Mouse (Mus musculus) thymus, adult 18-20 months (tissue): ENCODE data around the gene Rtn4.
A peak's percentile ranks its signal among the peaks of the same experiment; 100 is the strongest.
"Not testable (repeated sequence)": the region's sequence is repeated elsewhere in the genome, so short reads cannot be mapped to it uniquely, and the experiment has no call there.

Experiments used
- DNase-seq, 2 experiments: peaks; one replicate each; pipeline ENCODE4 v3.0.0; 2022; ENCODE audit warnings: mixed read lengths in 2 of 2

Rtn4 gene

GRCm38 (mm10) chr11:29692683-29693272, at the start of gene Rtn4:
Rtn4 (plus strand) TSS chr11:29692947.
- peak; percentile 97 to 98 for DNase-seq

DNA sequence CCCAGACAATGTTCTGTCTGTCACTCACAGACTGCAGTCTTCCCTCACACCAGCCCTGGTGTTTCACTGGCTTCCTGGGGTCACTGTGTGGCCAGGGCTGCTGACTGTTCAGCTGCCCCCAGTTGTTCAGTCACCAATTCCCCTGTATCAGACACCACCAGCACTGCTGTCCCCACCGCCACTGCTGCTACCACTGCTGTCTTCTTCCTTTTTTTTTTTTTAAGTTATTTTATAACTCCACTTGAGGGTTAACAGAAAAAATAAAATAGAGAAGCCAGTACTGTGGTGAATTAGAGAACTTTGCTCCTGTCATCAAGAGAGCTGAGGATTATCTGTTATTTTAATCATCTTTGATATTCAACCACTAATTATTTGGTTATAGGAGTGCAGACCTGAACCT, 48.3 kb upstream of the Rtn4 start:
- DNase-seq = no peak

GRCm38 (mm10) chr11:29645411-29646066, 47.2 kb upstream of the Rtn4 start:
- DNase-seq = no peak

GRCm38 (mm10) chr11:29647568-29648319, 45.0 kb upstream of the Rtn4 start:
- no peak for DNase-seq

DNA sequence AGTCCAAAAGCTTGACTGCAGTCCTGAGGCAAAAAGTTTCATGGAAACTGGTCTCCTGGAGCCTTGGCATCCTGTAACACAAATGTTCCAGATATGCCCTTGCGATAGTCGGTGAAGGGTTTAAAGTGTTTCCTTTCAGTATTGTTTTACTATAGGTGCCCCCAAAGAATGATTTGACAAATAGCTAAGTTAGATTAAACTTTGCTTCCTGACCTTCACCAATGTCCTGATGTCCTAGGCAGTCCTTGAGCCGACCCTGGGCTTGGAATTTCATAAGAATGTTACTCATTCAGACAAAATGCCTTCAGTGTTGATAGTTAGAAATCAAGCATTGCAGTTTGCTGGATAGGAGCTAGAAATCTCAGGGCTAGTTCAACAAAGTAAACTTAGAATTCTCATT, 37.4 kb upstream of the Rtn4 start:
- not testable (repeated sequence) for DNase-seq

- no peak for DNase-seq
Measured at GRCm38 (mm10) chr11:29660740-29661139, 32.0 kb upstream of the Rtn4 start.

DNA sequence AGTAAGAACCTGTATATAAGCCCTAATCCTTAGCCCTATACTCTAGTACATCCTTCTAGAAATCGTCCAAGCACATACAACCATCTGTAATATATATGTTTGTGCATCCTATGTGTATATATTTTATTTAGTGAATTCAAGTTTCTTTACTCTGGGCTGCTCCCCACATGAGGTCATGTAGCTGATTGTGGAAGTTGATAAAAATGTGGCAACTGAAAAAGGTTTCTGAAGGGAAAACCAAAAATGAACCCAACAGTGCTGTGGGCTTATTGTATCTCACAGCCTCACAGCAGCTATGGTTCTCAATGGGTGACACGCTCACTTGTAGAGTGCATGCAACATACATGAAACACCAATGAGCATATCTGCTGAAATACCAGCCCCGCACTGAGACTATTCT, 25.1 kb upstream of the Rtn4 start:
- no peak for DNase-seq

- no peak for DNase-seq
Measured at GRCm38 (mm10) chr11:29669706-29670105, 23.0 kb upstream of the Rtn4 start.

DNA sequence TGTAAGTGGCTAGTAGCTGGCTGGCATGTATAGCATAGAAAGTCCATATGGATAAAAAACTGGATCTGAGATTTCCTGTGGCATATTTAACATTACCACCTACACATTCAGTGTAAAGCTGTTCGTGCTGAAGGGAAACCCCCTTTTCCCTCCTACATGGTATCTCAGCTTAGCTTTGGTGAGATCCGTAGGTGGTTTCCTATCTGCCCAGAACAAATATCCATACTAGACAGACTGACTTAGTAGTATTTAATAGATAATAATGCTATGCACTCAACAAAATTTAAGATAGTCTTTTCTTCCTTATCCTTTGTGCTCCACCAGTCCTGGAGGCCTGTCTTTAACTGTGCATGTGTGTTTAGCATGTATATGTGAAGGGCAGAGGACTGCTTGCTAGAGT, 19.4 kb upstream of the Rtn4 start:
- no peak for DNase-seq

DNA sequence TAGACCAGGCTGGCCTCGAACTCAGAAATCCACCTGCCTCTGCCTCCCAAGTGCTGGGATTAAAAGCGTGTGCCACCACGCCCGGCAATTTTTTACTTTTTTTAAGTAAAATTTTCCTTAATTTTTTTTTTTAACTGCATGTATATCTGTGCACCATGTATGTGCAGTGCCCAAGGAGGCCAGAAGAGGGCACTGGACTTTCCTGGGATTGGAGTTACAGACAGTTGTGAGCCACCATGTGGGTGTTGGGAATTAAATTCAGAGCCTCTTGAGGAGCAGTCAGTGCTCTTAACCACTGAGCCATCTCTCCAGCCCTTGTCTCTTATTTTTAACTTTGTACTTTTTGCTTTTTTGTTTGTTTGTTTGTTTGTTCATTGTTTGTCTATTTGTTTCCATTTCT, 16.0 kb upstream of the Rtn4 start:
- peak in 1 of 2 experiments; percentile 12 for DNase-seq

DNA sequence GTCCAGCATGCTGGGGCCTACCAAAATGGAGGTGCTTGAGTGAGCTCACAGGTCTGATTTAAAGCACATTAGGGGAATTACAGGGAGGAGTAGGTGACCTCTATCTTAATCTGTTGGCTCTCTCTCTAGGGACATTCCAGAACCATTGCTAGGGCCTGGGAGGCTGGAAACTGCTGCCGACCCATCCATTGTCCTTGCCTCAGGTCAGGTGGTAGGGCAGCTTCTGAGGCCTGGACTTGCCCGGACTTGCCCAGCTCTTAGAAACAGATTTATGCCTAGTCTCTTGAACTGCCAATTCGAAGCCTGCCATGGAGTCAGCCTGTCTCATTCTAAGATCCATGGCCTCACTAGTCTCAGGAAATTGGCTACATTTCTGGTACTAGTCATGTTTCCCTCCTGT, 12.8 kb upstream of the Rtn4 start:
- DNase-seq = no peak

DNA sequence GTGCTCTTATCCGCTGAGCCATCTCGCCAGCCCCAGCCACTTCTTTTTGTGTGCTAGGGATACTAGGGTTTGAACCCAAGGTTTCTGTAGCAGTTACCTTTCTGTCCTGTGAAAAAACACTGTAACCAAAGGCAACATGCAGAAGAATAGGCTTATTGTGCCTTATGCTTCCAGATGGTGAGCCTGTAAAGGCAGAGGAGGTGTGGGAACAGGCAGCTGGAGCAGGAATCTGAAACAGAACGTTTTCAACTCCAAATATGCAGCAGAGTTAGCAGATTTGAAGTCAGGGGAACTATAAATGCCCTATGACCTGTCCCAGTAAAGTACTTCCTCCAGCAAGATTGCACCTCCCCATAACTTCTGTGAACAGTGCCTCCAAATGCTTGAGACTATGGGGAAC, 12.0 kb upstream of the Rtn4 start:
- no peak for DNase-seq

DNA sequence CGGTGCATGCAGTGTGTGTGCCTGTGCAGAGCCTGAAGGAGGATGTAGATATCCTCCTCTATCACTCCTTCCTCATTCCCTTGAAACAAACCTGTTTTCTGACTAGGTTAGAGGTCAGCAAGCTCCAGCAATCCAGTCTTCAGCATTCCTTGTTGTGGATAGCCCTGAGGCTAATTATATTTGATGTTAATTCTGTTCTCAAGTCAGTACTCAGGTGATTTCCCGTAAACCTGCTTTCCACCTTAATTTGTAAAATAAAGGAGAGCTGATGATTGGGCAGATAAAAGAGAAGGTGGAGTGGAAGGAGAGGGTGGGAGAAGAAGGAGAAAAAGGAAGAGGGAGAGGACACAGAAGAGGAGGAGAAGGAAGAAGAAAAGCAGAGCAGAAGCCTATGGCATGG, 8.5 kb upstream of the Rtn4 start:
- no peak for DNase-seq

DNA sequence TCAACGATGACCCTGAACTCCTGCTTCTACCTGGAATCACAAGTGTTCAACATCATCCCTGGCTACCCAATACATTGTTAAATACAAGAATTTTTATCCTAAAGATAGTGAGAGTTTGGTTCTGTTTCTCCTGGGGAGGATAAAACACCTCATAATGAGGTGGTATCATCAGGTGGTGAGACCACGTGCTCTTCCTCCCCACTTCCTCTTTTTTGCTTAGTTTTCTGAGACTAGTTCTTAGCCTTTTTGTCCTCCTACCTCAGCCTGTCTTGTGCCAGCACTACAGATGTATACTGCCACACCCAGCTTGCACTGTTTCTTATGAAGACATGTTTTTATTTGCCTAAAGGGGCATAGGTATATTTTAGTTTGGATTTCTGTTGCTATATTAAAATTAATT, 6.6 kb upstream of the Rtn4 start:
- no peak for DNase-seq

DNA sequence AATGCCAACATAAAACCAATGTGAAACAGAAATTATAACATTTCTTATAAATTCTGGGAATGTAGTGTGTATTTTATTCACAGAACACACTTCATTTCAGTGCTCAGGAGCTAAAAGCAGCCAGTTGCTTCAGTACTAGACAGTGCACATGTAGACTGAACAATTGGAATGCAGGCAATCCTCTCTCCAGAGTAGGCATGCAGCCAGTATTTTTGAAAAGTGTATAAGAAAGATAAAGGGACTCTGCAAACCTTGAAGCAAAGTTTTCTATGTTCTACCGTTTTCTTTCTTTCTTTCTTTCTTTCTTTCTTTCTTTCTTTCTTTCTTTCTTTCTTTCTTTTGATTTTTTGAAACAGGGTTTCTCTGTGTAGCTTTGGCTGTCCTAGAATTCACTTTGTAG, 1.2 kb upstream of the Rtn4 start:
- DNase-seq = no peak

DNA sequence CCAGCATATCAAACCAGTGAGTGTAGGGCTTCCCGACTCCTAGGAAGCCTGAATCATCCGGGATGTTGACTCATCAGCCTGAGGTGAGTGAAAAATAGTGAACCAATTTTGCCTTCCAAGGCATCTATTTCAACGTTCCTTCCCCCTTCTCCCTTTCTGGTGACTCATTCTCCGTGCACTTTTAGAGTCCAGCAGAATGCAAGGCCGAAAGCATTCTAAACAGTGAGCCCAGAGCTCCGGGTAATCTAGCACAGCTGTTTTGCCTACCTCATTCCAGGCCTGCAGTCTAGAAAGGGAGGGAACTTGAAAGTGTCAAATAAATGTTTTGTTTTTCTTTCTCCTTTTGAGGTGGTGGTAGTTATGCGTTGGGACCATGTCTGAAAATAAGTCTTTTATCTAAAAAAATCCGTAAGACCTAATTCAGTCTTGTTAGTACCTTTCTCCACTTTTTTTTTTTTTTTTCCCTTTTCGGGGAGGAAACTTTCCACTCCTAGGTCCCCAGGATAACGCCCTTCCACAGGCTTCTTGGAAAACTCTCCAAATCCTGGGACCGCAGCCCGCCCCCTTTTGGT, 550 bp upstream of the Rtn4 start:
- peak in 1 of 2 experiments; percentile 8 for DNase-seq

- peak; percentile 92 to 94 for DNase-seq
Measured at GRCm38 (mm10) chr11:29693576-29694410, 1.0 kb downstream of the Rtn4 start.

- DNase-seq = no peak
Measured at GRCm38 (mm10) chr11:29694754-29695153, 2.0 kb downstream of the Rtn4 start.

GRCm38 (mm10) chr11:29702721-29703120, 10.0 kb downstream of the Rtn4 start:
- DNase-seq = no peak

GRCm38 (mm10) chr11:29705263-29705662, 12.5 kb downstream of the Rtn4 start:
- DNase-seq = no peak

DNA sequence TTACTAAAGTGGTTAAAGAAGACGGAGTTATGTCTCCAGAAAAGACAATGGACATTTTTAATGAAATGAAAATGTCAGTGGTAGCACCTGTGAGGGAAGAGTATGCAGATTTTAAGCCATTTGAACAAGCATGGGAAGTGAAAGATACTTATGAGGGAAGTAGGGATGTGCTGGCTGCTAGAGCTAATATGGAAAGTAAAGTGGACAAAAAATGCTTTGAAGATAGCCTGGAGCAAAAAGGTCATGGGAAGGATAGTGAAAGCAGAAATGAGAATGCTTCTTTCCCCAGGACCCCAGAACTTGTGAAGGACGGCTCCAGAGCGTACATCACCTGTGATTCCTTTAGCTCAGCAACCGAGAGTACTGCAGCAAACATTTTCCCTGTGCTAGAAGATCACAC, 14.1 kb downstream of the Rtn4 start:
- DNase-seq = no peak

DNA sequence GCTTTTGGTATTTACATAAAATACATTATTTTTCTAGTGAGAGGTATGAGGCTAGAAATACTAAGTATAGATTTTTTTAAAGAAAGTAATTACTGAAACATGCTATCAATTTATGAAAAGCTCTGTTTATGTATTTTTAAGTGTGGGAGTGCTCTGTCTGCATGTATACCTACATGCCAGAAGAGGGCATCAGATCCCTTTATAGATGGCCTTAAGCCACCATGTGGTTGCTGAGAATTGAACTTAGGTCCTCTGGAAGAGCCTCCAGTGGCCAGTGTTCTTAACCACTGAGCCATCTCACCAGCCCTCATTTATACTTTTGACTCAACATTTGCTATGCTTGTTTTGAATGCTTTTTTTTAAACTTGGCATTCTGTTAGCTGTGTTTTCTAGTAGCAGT, 16.8 kb downstream of the Rtn4 start:
- DNase-seq = no peak

- DNase-seq = no peak
Measured at GRCm38 (mm10) chr11:29714114-29714513, 21.4 kb downstream of the Rtn4 start.
